Comparison of ENCODE assay signal across 8 mouse cellular contexts in the genomic region with DNA sequence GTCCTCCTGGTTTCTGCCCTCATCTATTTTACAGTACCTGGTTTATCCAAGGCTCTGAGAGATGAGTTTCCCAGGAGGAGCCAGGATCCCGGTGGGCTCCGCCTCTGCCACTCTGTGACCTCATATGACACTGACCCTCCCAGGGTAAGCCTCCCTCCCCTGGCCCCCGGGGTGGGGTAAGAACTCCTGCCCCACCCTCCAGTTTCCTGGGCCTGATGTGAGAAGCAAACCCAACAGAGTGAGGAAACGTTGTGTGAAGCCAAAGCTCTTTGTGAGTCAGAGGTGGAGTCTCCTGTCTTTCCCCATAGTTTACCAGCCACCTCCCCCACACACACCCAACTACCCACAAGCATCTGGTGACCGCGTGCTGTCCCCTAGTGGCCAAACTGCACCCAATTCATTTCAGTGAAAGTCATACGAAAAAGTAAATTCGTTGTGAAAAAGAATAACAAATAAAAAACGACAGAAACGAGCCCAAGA. TPM values are rescaled to one million over a fixed set of nuclear protein-coding genes. Genes with fewer than 3 reads are reported as not detected.
DNase-seq lines count a peak whose midpoint lies in the region; ATAC-seq and TF ChIP-seq lines count a peak whose summit lies in the region.

No protein-coding gene starts in this region.

- TF ChIP-seq POLR2A in cortical plate, adult 2 months (IDR thresholded peaks at IDR 0.05; ENCODE audit: extremely low read depth, insufficient read depth, low read length), result no peak

- no peak overlapping the region; the same call in 1 of the 2 replicates for H3K4me3 ChIP-seq in cortical plate, adult 2 months (ENCODE audit: insufficient read depth, low read length)

- DNase-seq in T-cell, adult 2 months (ENCODE audit: low spot score), result peak; percentile 63
- peak; percentile 84 for DNase-seq in gastrocnemius, postnatal 25 days
- DNase-seq in left cerebral cortex, postnatal 14 days (ENCODE audit: low spot score in 2 of 2), result peak; percentile 74 to 86
- DNase-seq in right cerebral cortex, postnatal 36 days (ENCODE audit: low spot score in 2 of 2), result peak; percentile 60 to 62

- H3K27ac ChIP-seq in cortical plate, adult 2 months (ENCODE audit: insufficient read depth, low read length), result no peak overlapping the region

- ATAC-seq in inflammation-experienced regulatory T-cells, adult 6 months, result peak; percentile 76
- peak; percentile 72 for ATAC-seq in megakaryocyte-erythroid progenitor cell, adult 5-6 weeks (replicated peaks; ENCODE audit: low FRiP score, low TSS enrichment, poor library complexity, severe bottlenecking)
- ATAC-seq in erythroid progenitor cell, adult 5-6 weeks (replicated peaks; ENCODE audit: low FRiP score, poor library complexity, severe bottlenecking), result no peak

- H3K4me1 ChIP-seq in cortical plate, adult 2 months (ENCODE audit: control insufficient read depth, insufficient read depth, low read length), result peaks cover 3% of the 10 kb centered on the region

- TF ChIP-seq CTCF in cortical plate, adult 2 months (IDR thresholded peaks at IDR 0.05; ENCODE audit: extremely low read depth, insufficient read depth, low read length), result peak; percentile 91

- intact Hi-C loops in left cerebral cortex, postnatal 14 days (cut with DNase I), result loop anchor here (2.0 to 5.0 kb wide), 3 partner anchors 67 to 547 kb away; partner anchors contain the start of gene Tiparp

RNA-seq across cellular contexts. Expression of gene Ccnl1, which starts 28.7 kb away (rescaled TPM):
- polyA plus RNA-seq in cortical plate, adult 2 months (2012; rRNA removed), result 65.2 and 67.2 TPM in 2 replicates
- 10 to 100 TPM; 12.7 to 17.4 TPM for total RNA-seq in gastrocnemius, postnatal 25 days (2021)
- 10 to 100 TPM; 57.7 to 79.7 (median 59.5) TPM for polyA plus RNA-seq in inflammation-experienced regulatory T-cells, adult 6 months (2017; shearing (Covaris generic))
- total RNA-seq in left cerebral cortex, postnatal 14 days (2021), result 10 to 100 TPM; 45.7 to 50.8 TPM
- total RNA-seq in megakaryocyte-erythroid progenitor cell, adult 5-6 weeks (2014; fragmentation: Nextera tagmentation), result 135 and 170 TPM in 2 replicates
- total RNA-seq in megakaryocyte-erythroid progenitor cell, adult 5-6 weeks (2017), result 347 and 372 TPM in 2 replicates
- total RNA-seq in erythroid progenitor cell, adult 5-6 weeks (2015; ENCODE audit: low replicate concordance), result 158 and 173 TPM in 2 replicates
- total RNA-seq in erythroid progenitor cell, adult 5-6 weeks (2017; ENCODE audit: low replicate concordance), result 199 and 276 TPM in 2 replicates
